Mouse (Mus musculus) heart, embryonic 12.5 days (tissue): ENCODE data around the gene Larp4. TPM values are rescaled to one million over a fixed set of nuclear protein-coding genes. Genes with fewer than 3 reads are reported as not detected.

Source experiments
- ATAC-seq: fragments of 200-750 bp; cut with Nextera tagmentation; 2 replicates; pipeline ENCODE4 v1.8.0; 2017; ENCODE audit warnings: moderate TSS enrichment, moderate library complexity; ENCODE audit not compliant: insufficient number of reproducible peaks, low FRiP score
- H3K27ac ChIP-seq: fragments of 300-500 bp; sonication (generic); 2 replicates; pipeline ENCODE4 v1.5.1; 2016; ENCODE audit warnings: mild to moderate bottlenecking, moderate library complexity; ENCODE audit not compliant: poor library complexity, severe bottlenecking
- H3K27me3 ChIP-seq: fragments of 300-500 bp; sonication (generic); replicated peaks from 2 replicates; pipeline ENCODE4 v1.6.1; 2016; ENCODE audit warnings: mild to moderate bottlenecking, moderate library complexity
- H3K36me3 ChIP-seq: fragments of 300-500 bp; sonication (generic); 2 replicates; pipeline ENCODE4 v1.6.1; 2016; ENCODE audit warnings: mild to moderate bottlenecking, moderate library complexity
- H3K4me1 ChIP-seq: fragments of 300-500 bp; sonication (generic); replicated peaks from 2 replicates; pipeline ENCODE4 v1.6.1; 2016; ENCODE audit warnings: mild to moderate bottlenecking
- H3K4me2 ChIP-seq: fragments of 300-500 bp; sonication (generic); 2 replicates; pipeline ENCODE4 v1.6.1; 2016; ENCODE audit warnings: mild to moderate bottlenecking, moderate library complexity
- H3K4me3 ChIP-seq: fragments of 300-500 bp; sonication (generic); 2 replicates; pipeline ENCODE4 v1.5.1; 2016; ENCODE audit warnings: mild to moderate bottlenecking
- H3K9ac ChIP-seq: fragments of 300-500 bp; sonication (generic); 2 replicates; pipeline ENCODE4 v1.6.1; 2016; ENCODE audit warnings: mild to moderate bottlenecking, moderate library complexity
- H3K9me3 ChIP-seq: fragments of 300-500 bp; sonication (generic); replicated peaks from 2 replicates; pipeline ENCODE4 v1.6.1; 2016; ENCODE audit warnings: mild to moderate bottlenecking, moderate library complexity
- WGBS: fragments of 180-500 bp; shearing (Covaris S2); methylation state at CpG from one replicate; pipeline ENCODE4 v1.1.7; 2016; 5-methylcytosine and 5-hydroxymethylcytosine counted together
- polyA plus RNA-seq: library from polyadenylated mRNA; unstranded; fragments of >200 nt; fragmentation: Nextera tagmentation; extraction: Ambion mirVana; gene quantifications from 2 replicates; pipeline ENCODE4 v1.2.1, GENCODE M21; 2016

Larp4 gene
- polyA plus RNA-seq, 1 experiment from 2014 or later = 38.0 TPM

DNA sequence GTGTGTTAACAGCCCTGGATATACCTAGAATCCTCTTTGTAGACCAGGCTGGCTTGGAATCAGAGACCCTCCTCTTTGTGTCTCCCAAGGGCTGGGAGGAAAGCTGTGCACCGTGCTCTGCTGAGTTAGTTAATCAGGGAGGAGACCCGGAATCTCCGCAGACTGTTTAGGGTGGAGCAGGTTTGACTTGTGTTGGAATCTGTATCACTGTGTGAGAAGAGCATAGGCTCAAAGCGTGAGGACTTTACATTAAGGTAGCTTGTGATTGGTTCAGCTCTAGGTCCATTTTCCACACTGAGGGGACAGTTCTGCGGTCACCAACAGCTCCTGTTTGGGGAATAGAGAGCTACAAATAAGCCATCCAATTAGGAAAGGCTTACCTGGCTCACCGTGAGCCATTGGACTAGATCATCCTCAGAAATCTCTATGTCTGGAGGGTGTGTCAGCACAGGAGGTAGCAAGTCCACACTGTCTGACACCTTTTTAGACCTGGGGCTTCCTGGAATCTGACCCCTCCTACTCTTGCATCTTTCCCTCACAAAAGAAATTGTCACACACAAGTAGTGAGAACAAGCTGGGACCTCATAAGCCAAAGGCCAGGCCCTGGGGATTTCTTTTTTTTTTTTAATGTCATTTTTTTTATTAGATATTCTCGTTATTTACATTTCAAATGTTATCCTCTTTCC, 89.9 kb downstream of the Larp4 start:
- Histone ChIP-seq H3K9me3 (no peaks in the 10 kb centered on the region), H3K27ac (no peak overlapping the region), H3K36me3 (peaks cover 3% of the 10 kb centered on the region; the same call in 1 of the 2 replicates), H3K4me3 (no peak overlapping the region), H3K4me1 (peaks cover 34% of the 10 kb centered on the region), H3K9ac (no peak overlapping the region), H3K27me3 (no peaks in the 10 kb centered on the region), H3K4me2 (no peak overlapping the region)
- no peak for ATAC-seq
- WGBS = 67% methylated on average over 7 of the region's 7 CpGs

- Histone ChIP-seq H3K27ac (no peak overlapping the region), H3K36me3 (peaks cover 3% of the 10 kb centered on the region; the same call in 1 of the 2 replicates), H3K4me2 (no peak overlapping the region), H3K4me3 (no peak overlapping the region), H3K27me3 (no peaks in the 10 kb centered on the region), H3K9ac (no peak overlapping the region), H3K4me1 (peaks cover 34% of the 10 kb centered on the region), H3K9me3 (no peaks in the 10 kb centered on the region)
- no peak for ATAC-seq
- 83% methylated on average over 4 of the region's 4 CpGs for WGBS
These were observed 90.8 kb downstream of the Larp4 start for GRCm38 (mm10) chr15:100060513-100061140.

DNA sequence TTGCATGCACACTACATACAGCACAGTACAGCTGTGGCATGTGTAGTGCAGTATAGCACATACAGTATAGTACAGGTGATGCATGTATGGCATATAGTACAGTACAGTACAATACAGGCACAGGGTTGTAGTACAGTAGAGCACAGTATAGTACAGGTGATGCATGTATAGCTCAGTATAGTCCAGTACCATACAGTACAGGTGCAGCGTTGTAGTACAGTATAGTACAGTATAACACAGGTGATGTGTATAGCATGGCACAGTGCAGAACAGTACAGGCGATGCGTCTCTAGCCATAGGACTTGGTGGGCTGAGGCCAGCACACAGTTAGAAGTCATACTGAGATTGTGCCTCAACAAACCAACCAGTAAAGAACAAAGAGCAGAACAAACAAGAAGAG, 91.5 kb downstream of the Larp4 start:
- H3K9ac ChIP-seq = no peak overlapping the region
- H3K4me1 ChIP-seq = peaks cover 37% of the 10 kb centered on the region
- 94% methylated on average over 3 of the region's 3 CpGs for WGBS
- peaks cover 3% of the 10 kb centered on the region; the same call in 1 of the 2 replicates for H3K36me3 ChIP-seq
- ATAC-seq = no peak
- no peak overlapping the region for H3K4me2 ChIP-seq
- H3K4me3 ChIP-seq = no peak overlapping the region
- no peaks in the 10 kb centered on the region for H3K9me3 ChIP-seq
- H3K27me3 ChIP-seq = no peaks in the 10 kb centered on the region
- H3K27ac ChIP-seq = no peak overlapping the region

GRCm38 (mm10) chr15:100063229-100063773, 93.4 kb downstream of the Larp4 start:
- no peaks in the 10 kb centered on the region for H3K27me3 ChIP-seq
- no peak for ATAC-seq
- H3K4me1 ChIP-seq = peaks cover 41% of the 10 kb centered on the region
- H3K4me2 ChIP-seq = no peak overlapping the region
- no peak overlapping the region for H3K4me3 ChIP-seq
- peaks cover 3% of the 10 kb centered on the region; the same call in 1 of the 2 replicates for H3K36me3 ChIP-seq
- no peak overlapping the region for H3K27ac ChIP-seq
- H3K9ac ChIP-seq = no peak overlapping the region
- H3K9me3 ChIP-seq = no peaks in the 10 kb centered on the region
- WGBS = 90% methylated on average over 13 of the region's 13 CpGs

Other genes starting within 250 kb of the Larp4 start
- gene Cox14, start 244.4 kb upstream of the Larp4 start, polyA plus RNA-seq = 168 and 170 TPM in 2 replicates
- gene Cers5, start 197.2 kb upstream of the Larp4 start, polyA plus RNA-seq = 53.9 and 55.4 TPM in 2 replicates
- 24.6 and 25.5 TPM in 2 replicates for gene Lima1, start 94.6 kb upstream of the Larp4 start, polyA plus RNA-seq
- not detected in 2 replicates for gene Fam186a, start 3.0 kb upstream of the Larp4 start, polyA plus RNA-seq
- 16.3 and 18.6 TPM in 2 replicates for gene Dip2b, start 68.6 kb downstream of the Larp4 start, polyA plus RNA-seq